Mouse (Mus musculus) embryo, embryonic 10 days (tissue): ENCODE data around the gene Kcne1.

Experiments
- DNase-seq: peaks from one replicate; pipeline ENCODE4 v3.0.0-alpha.2; 2015; ENCODE audit warnings: low spot score

Kcne1 gene

DNA sequence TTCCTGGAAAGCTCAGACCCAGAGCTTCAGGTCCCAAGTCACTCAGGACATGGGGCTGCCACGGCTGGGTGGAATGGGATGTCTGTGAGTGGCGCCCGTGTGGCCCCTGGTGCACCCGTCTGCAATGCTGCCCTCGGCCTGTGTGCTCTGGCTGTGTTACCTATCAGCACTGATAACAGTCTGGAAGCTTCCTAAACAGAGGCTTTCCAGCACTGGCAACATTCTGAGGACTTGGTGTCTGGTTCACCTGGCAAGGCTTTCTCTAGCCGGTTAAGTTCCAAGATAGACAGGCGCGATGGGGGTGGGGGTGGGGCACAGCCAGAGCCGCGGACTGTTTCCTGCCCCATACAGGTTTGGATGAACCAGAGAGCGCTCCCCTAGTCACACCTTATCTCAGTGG, 3.3 kb downstream of the Kcne1 start:
- no peak for DNase-seq

DNA sequence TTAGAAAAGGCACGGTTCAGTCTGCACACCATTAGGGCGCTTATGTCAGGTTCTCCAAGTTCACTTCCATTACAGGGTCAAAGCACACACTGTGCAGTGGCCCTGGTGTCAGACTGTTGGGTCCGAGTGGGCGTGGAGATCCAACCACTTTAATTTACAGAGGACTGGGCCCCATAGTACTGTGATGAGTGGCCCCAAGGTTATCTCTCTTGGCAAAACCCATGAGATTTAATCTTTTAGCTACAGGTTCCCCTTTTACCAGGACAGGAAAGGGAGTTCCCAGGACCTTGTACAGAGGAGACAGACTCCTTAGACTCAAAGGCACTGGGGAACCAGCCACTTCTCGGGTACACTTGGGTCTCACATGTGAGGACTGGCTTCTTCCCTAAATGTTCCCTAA, 3.9 kb downstream of the Kcne1 start:
- no peak for DNase-seq

DNA sequence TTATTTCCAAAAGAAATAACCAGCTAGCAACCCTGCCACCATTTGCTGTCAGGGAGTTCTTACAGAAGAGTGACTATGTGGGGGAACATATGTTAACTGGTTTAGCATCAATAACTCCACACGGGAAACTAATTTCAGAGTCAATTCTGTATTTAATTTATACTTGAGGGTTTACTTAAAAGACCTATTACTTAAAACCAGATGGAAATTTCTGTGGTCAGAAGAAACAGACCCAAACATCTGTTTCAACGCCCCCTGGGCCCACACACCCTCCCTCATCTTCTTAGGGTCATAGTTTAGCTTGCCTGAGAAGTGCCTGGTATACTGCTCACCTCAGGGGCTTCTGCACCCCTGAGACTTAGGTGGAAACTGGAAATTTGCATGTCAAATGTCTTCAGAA, 5.4 kb downstream of the Kcne1 start:
- DNase-seq: no peak

DNA sequence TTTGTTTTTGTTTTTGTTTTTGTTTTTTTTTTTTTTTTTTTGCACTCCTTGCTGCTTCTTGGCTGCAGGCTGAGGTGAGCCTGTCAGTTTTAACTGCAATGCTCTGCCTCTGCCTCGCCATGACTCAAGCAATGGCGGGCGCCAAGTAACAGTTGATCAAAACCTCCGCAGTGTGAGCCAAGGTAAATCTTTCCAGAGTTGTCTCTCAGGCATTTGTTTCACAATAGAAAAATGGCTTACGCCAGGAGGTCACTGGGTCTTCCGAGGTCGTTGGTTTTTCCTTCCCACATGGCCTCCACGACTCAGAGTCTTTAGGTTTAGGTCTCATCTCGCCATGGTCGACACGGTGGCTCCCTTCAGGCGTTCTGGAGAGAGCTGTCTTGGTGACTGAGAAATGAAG, 6.0 kb downstream of the Kcne1 start:
- DNase-seq: no peak

DNA sequence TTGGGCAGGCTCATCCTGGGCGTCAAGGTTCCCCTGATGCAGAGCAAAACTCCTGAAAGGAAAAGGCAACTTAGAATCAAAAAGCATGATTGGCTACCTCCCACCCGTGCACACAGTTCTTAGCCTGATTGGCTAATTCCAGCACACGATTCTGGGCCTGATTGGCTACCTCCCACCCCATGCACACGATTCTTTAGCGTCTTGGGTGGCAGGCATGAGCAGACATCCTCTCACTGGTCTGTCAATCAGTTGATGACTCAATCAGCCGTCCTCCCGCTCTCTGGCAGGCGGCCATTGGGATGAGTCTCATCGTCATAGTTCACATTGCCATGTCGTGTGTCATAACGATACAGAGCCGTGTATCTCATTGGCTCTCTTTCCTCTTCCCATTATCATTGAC, 10.3 kb downstream of the Kcne1 start:
- DNase-seq: no peak

DNA sequence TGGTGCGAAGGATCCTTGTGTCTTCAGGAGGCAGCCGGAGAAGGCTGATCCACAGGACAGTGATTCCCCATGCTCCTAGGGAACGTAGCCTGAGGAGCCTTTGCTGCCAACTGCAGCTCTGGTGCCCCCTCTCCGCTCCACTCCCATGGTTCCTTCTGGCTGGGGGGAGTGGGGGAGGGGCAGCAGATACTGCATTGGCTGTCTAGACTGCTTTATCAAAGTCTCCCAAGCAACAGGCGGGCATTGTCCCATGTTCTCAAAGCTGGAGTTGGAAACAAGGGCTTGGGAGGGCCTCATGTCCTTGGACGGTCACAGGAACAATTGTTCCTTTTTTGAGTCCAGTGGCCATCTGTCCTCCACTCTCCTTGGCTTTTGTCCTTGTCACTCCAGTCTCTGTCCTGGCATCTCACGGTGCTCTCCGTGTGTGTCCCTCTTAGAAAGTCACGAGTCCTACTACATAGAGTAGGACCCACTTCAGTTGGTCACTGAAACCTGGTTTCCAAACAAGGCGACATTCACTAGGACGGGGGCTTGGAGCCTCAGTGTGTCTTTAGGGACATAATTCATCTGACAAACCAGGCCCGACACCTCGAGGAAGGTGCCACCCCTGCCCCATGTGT, 12.9 kb downstream of the Kcne1 start:
- DNase-seq: peak; percentile 61

DNA sequence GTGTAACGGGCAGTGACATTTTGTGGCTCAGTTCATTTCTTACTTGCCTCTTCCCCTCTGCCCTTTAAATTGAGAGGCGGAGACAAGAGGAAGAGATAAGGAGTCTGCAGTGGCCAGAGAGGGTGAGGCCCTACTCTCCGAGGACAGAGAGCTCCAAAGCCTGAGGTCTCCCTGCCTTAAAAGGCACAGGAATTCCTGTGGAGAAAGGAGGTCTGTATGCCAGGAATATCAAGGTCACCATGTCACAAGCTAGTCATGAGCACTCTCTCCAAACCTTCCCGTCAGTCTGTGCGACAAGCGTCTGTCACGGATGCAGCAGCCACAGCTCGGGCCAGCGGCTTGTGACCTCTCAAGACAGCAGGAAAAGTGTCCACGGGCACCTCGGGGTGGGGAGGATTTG, 14.1 kb downstream of the Kcne1 start:
- no peak for DNase-seq

DNA sequence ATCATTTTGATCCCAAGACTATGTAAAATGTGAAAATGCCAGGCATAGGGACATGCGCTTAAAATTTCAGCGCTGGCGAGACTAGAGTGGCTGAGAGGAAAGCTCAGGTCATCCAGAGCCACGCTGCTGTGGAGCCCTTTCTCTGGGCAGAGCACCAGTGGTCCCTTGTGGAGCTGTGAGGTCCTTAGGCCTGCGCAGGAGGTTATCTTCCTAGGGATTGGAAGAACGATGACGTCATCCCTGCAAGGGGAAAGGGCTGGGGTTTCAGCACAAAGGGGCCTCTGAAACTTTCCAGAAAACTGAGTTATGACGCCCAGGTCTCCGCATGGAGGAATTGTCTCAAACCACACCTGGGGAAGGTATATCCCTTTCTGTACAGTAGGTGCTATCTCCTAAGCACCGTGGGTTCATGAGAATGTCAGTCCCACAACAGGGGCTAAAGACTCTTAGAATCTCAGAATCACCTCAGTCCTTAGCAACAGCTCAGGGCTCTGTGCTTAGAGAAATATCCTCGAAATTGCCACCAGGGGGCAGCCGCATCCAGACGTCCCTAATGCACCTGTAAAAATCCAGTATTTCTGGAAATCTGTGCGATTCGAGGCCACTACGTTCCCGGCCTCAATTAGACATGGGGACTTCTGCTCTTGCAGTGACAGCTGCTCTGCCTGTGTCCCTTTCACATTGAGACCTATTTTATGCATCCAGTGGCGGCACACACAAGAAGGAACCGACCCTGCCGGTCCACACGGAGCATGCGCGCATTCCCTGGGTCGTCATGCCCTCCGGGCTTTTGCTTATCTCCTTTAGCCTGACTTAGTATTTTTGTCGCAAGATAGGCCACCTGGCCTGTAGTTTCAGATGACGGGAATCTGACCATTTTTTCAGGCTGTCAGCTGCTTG, 18.4 kb downstream of the Kcne1 start:
- peak; percentile 86 for DNase-seq

DNA sequence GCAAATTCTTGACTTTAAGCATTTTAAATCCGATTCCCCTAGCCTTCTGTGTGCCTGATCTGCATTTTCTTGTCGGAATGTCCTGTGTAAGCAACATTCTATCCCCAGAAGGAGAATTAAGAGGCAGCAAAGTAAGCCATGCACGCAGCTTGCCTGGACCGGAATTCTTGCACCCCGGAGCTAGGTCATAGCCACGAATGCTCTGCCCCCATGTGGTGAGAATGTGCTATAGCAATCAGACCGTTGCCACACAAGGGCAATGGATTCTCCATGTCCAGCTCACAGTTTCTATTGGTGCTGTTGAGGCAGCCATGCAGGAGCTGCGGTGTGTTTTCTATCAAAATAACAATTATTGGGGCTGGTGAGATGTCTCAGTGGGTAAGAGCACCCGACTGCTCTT, 23.0 kb downstream of the Kcne1 start:
- DNase-seq: peak; percentile 96

DNA sequence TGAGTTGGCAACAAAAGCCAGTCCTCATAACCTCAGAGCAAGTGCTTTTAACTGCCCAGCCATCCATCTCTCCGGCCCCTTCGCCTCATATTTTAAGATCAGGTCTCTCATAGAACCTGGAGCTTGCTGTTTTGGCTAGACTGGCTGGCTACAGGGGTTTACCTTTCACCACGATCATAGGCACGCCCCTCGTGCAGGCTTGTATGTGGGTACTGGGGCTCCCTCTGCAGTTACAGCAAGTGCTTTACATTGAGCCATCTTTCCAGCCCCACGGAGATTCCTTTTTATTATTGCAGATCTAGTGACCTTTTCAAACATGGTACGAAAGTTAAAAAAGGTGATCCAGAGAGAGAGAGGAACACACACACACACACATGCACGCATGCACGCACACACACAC, 24.7 kb downstream of the Kcne1 start:
- DNase-seq: peak; percentile 28

DNA sequence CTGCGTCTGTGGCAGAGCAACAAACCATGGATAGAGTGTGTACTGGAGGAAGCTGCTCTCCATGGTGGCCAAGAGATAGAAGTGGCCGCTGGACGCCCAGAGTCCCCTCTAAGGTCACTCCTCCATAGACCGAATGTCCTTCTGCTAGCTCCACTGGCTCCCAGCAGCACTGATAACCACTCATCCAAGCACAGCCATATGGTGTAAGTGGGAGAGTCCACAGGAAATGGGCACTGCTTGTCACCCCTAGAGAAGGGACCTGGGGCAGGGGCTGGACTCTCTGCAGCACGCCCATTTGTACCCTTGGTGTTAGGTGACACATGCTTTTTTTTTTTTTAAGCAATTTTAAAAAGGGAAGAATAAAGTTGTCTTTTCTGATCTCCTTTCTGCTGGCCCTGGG, 28.3 kb downstream of the Kcne1 start:
- no peak for DNase-seq

DNA sequence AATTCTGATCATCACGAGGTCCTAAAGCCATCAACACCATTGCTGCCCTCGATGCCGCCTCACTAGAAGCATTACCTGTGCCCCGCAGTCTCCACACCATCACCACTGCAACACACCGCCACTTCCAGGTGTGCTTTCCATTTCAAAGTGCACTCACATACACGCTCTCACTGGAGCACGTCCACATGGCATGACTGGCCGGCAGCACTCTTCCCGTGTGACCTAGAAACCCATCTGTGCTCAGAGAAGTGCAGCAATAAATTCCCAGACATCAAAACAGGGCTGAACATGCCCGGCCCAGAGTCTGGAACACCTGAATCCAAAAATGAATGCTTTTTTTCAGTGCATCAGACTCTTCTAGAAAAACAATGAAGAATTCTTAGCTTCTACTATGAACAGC, 31.4 kb downstream of the Kcne1 start:
- DNase-seq: no peak

DNA sequence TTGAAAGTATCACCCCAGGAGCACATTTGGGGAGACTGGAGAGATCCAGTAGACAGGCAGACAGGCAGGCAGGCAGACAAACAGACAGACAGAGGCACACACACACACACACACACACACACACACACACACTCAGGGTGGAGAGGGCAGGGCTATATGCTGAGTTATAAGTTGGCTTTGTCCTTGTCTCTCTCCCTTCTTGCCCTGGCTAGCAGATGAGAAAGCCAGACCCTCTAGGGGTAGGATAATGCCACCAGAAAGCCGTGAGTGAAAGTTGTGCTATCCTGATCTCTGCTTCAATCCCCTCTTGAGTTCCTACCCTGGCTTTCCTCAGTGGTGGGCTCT, 34.2 kb downstream of the Kcne1 start:
- DNase-seq: no peak

DNA sequence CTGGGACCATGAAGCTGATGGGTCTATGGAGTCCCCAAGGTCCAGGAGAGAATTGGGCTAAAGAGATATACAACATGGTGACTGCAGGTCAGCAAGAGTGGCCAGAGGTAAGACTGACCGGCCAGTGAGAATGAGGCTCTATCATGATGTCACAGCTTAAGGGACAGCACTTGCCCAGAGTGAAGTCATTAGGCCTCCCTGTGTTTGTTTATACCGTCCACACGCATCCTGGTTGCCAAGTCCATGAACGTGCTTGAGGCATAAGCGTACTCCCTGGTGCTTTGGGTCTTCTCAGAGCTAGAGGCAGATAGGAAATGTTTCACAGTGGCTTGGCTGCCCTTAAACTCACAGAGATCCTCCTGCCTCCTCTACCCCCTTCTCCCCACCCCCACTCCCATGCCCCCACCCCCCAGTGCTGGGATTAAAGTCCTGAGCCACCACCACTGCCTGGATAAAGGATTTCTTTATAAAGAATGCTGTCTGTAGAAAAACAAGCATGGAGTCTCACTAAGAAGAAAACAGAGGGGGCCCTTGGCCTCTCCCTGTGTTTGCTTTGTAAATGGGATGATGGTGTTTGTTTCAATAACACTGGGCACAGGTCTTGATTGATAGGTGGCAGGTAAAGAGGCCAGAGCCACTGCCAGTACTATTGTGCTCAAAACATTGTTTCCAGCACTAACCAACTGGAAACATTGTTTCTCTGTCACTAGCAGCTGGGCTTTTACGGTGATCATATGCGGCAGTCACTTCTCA, 34.8 kb downstream of the Kcne1 start:
- DNase-seq: peak; percentile 28

DNA sequence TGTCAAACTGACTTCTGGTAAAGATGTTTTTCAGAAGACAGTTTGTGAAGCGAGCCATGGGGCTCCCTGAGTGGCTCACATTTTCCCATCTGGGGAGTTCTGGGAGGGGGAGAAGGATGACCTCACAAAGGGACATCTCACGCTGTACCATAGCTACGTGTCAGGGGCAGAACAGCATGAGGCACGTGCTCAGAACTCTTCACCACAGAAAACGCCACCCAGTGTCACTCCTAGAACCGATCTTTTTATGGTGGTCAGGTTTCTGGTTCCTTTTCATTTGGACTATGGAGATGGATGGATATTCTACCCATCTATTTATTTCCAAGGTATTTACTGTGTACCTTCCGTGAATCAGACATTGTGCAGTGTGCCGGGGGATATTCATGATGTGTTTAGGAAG, 37.9 kb downstream of the Kcne1 start, which contains the start of gene Fam243:
Gene Fam243 (minus strand): TSS at position 101 of the 400 bp plus-strand sequence.
- DNase-seq: no peak

DNA sequence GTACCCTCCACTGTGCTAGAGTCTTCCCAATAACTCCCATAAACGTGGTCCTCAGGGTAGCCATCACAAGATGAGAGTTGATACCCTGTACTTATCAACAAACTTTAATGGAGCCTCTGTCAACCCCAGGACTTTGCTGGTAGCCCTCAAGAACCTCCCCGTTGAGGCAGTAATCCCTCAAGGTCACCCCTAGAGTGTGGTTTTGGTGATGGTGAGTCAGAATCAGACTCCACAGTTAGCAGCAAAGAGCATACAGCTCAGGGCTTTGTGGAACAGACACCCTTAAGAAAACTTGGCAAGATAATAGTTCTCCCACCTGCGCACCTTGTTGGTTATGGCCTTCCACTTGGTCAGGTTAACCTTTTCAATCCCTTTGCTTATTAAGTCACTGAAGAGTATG, 38.9 kb downstream of the Kcne1 start:
- DNase-seq: no peak

DNA sequence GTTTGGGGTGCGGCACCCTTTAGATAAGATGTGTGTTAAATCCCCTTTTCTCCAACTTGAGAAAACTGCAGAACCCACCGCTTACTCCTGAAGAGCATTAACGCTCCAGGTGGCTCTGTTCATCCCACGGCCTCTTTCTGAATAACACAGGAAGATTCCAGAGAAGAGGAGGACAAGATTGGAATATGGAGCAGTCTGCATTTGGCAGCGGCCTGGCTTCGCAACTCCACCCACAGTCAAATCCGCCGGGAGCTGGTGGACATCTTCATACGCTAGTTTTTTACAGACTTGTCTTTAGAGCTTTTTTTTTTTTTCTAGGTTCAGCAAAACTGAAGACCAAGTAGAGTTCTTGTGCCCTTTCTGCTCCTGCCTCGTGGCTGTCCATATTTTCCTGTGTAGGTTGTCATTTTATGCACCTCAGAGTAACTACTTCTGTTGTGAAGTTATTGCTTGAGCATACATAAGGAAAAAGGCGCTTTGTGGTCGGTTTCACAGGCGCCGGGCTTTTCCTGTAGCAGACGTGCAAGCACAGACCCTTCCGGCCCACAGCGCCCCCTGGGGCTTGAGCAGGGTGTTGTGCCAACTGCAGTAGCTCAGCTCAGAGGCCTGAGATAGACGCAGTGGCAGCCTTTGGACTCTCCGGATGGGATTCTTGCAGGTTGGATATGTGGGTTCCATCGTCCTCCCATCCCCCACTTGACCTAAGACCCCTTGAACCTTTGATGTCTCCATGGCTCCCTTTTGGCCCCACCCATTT, 39.7 kb downstream of the Kcne1 start:
- peak; percentile 55 for DNase-seq

DNA sequence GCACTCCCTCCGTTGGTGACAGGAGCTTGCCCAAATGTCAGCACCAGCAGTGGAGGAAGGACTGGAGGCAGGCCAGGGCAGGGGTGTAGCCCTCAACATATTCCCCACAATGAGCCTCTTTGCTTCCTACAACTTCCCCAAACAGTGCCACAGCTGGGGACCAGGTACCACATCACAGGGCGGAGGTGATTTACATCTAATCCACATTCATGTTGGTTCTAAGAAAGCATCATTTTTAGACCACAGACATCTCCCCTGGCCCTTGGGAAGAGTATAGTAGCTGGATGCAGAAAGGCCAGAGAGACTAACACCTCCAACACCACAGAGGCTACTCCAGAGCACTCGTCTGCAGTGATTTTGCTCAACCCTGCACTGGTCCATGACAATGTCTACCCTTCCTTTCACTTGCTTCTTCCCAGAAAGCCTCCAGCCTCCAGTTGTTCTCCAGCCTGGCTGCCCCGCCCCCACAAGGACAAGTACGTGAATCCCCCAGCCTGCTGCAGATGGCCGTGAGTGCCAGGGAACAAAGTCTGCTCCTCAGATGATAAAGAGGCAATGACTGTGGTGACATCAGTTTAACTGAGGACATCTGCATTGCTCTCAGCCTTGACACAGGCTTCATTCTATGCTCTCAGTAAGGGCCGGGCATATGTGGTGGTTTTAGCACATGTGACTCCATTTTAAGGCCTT, 43.1 kb downstream of the Kcne1 start:
- no peak for DNase-seq

DNA sequence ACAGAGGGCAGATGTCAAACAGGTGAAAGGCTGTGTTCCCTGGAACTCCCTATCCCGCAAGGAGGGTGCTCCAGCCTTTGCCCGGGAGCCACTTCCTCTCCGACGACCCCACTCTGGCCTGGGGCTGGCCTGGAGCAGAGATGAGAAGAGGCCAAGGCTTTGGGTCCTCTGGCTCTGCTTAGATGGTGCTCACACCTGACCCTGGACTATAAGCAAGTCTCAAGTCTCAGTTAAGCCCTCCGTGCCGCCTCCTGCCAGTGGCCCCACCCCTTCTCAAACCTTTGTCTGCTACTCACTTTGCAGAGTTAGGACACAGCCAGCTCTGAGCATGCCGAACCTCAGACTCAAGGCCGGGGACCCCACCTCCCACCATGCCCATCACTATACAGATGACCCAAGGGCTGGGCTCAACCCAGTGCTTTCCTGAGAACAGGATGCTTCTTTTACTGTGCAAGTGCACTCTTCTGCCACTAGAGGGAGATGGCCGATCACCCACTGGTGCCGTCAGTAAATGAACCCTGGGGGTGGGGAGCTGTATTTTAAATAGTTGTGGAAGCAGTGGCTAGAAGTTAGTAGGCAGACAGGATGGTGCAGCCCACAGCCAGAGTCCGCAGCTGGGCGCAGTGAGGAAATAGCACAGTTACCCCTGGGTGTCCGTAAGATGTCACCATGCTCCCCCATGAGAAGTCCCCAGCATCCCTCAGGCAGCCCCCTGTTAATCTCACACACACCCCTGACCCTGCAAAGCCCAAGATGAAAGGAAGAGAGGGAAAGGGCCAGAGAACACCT, 45.1 kb downstream of the Kcne1 start:
- DNase-seq: peak; percentile 83

DNA sequence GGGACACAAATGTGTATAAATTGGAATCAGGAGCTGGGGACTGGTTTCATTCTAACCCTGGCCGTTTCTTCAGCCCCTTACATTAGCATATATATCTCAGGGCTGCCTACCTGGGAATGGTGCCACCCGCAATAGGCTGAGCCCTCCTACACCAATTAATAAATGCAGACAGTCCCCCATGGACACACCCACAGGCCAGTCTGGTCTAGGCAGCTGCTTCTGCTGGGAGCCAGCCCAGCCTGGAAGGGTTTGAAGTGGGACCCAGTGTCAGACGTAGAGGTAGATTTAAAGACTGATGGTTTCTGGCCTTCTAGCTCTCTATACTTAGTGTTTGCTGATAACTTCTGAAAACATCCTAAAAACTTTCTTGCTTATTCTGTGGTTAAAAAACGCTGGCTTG, 50.1 kb downstream of the Kcne1 start:
- DNase-seq: no peak

DNA sequence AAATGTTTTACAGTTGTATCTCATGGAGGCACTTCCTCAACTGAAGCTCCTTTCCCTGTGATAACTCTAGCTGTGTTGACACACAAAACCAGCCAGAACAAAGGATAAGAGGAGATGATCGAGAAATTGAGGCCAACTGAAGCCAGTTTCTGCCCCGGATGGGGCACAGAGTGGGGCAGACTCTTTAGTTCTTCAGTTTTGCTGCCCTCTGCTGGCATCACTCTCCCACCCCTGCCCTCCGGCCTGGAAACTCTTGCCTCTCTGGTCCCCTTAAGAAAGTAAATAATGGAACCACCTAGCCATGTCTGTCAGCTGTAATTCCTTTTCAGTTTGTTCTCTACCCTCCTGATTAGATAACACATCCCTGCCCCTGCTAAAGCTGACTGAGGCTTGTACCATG, 51.3 kb downstream of the Kcne1 start:
- DNase-seq: no peak
